Mouse (Mus musculus) C2C12 (cell line): Measurements from ENCODE around the gene Erbb4. TPM values are rescaled to one million over a fixed set of nuclear protein-coding genes. Genes with fewer than 3 reads are reported as not detected.

ENCODE experiments used
- H3K27me3 ChIP-seq: one replicate; pipeline ENCODE4 v1.6.1; 2011; ENCODE audit not compliant: control insufficient read depth, insufficient read depth, insufficient read length
- H3K36me3 ChIP-seq: one replicate; pipeline ENCODE4 v1.6.1; 2011; ENCODE audit not compliant: control insufficient read depth, insufficient read depth
- H3K4me3 ChIP-seq: one replicate; pipeline ENCODE4 v1.5.1; 2011; ENCODE audit warnings: mild to moderate bottlenecking, control low read depth; ENCODE audit not compliant: poor library complexity, insufficient read depth, severe bottlenecking
- H3K79me2 ChIP-seq: one replicate; pipeline ENCODE4 v1.6.1; 2011; ENCODE audit not compliant: control insufficient read depth, insufficient read depth
- H3K79me3 ChIP-seq: one replicate; pipeline ENCODE4 v1.6.1; 2011; ENCODE audit warnings: low read depth, control low read depth
- H3ac ChIP-seq: one replicate; pipeline ENCODE3; 2011; ENCODE audit warnings: low read depth; ENCODE audit not compliant: control insufficient read depth, insufficient read length
- CEBPB ChIP-seq: IDR thresholded peaks from one replicate; pipeline ENCODE4 v1.6.1; 2011; ENCODE audit warnings: low read depth, mild to moderate bottlenecking, control low read depth, moderate library complexity
- CTCF ChIP-seq: IDR thresholded peaks from one replicate; pipeline ENCODE4 v1.5.1; 2011; ENCODE audit not compliant: control insufficient read depth, insufficient read depth, insufficient read length
- FOSL1 ChIP-seq: IDR thresholded peaks from one replicate; pipeline ENCODE4 v1.8.0; 2011; ENCODE audit warnings: mild to moderate bottlenecking, low read length; ENCODE audit not compliant: poor library complexity, insufficient read depth, severe bottlenecking
- MAX ChIP-seq: IDR thresholded peaks from one replicate; pipeline ENCODE4 v1.6.1; 2011; ENCODE audit warnings: mild to moderate bottlenecking, control low read depth
- MYOD1 ChIP-seq: IDR thresholded peaks from one replicate; pipeline ENCODE4 v1.6.1; 2011; ENCODE audit warnings: low read depth; ENCODE audit not compliant: control insufficient read depth, insufficient read length
- MYOG ChIP-seq: IDR thresholded peaks from one replicate; pipeline ENCODE4 v1.6.1; 2011; ENCODE audit not compliant: control insufficient read depth, insufficient read length; ENCODE audit errors: extremely low read depth
- USF1 ChIP-seq: IDR thresholded peaks from one replicate; pipeline ENCODE4 v1.6.1; 2011; ENCODE audit warnings: low read depth, mild to moderate bottlenecking, control low read depth, moderate library complexity
- polyA plus RNA-seq: library from polyadenylated mRNA; unstranded; fragments of >200 nt; fragmentation: generic; extraction: Trizol; gene quantifications from one replicate; pipeline ENCODE4 v1.2.1, GENCODE M21; 2012; ENCODE audit warnings: missing spikeins

Gene Erbb4
- polyA plus RNA-seq, 1 experiment = not detected

GRCm38 (mm10) chr1:68424336-68424983 lies 683.4 kb downstream of the Erbb4 start:
- Histone ChIP-seq H3K79me2 (no peaks in the 10 kb centered on the region), H3K4me3 (no peak overlapping the region), H3K36me3 (no peaks in the 10 kb centered on the region), H3K79me3 (no peaks in the 10 kb centered on the region), H3ac (no peak overlapping the region), H3K27me3 (no peaks in the 10 kb centered on the region)
- TF ChIP-seq MYOG (no peak), CTCF (no peak), FOSL1 (no peak), MAX (no peak), USF1 (no peak), CEBPB (no peak), MYOD1 (no peak)

GRCm38 (mm10) chr1:68401204-68401603 lies 706.7 kb downstream of the Erbb4 start:
- Histone ChIP-seq H3K27me3 (no peaks in the 10 kb centered on the region), H3K4me3 (no peak overlapping the region), H3K79me3 (no peaks in the 10 kb centered on the region), H3K79me2 (no peaks in the 10 kb centered on the region), H3ac (no peak overlapping the region), H3K36me3 (no peaks in the 10 kb centered on the region)
- TF ChIP-seq USF1 (no peak), CTCF (no peak), MYOG (no peak)

GRCm38 (mm10) chr1:68371531-68371930 lies 736.3 kb downstream of the Erbb4 start:
- H3ac ChIP-seq = no peak overlapping the region
- H3K4me3 ChIP-seq = no peak overlapping the region
- no peaks in the 10 kb centered on the region for H3K27me3 ChIP-seq
- TF ChIP-seq USF1 (no peak), FOSL1 (no peak), MAX (no peak), MYOG (no peak), CTCF (no peak), MYOD1 (no peak), CEBPB (no peak)
- no peaks in the 10 kb centered on the region for H3K36me3 ChIP-seq
- H3K79me2 ChIP-seq = no peaks in the 10 kb centered on the region
- no peaks in the 10 kb centered on the region for H3K79me3 ChIP-seq

GRCm38 (mm10) chr1:68333714-68334113 lies 774.1 kb downstream of the Erbb4 start:
- no peak for TF ChIP-seq MAX
- no peaks in the 10 kb centered on the region for H3K79me3 ChIP-seq
- no peaks in the 10 kb centered on the region for H3K36me3 ChIP-seq
- no peak overlapping the region for H3ac ChIP-seq
- no peaks in the 10 kb centered on the region for H3K27me3 ChIP-seq
- no peaks in the 10 kb centered on the region for H3K79me2 ChIP-seq
- H3K4me3 ChIP-seq = no peak overlapping the region

GRCm38 (mm10) chr1:68305813-68306212 lies 802.0 kb downstream of the Erbb4 start:
- TF ChIP-seq USF1 (no peak), CEBPB (no peak), MYOG (no peak), FOSL1 (no peak), MYOD1 (no peak), CTCF (no peak), MAX (no peak)
- H3K79me3 ChIP-seq = no peaks in the 10 kb centered on the region
- H3ac ChIP-seq = no peak overlapping the region
- H3K79me2 ChIP-seq = no peaks in the 10 kb centered on the region
- no peaks in the 10 kb centered on the region for H3K36me3 ChIP-seq
- no peaks in the 10 kb centered on the region for H3K27me3 ChIP-seq
- H3K4me3 ChIP-seq = no peak overlapping the region

- no peaks in the 10 kb centered on the region for H3K27me3 ChIP-seq
- TF ChIP-seq MAX (no peak), CEBPB (no peak), FOSL1 (no peak), MYOG (no peak), MYOD1 (no peak), USF1 (no peak), CTCF (no peak)
- no peaks in the 10 kb centered on the region for H3K36me3 ChIP-seq
- H3ac ChIP-seq = no peak overlapping the region
- no peak overlapping the region for H3K4me3 ChIP-seq
- H3K79me2 ChIP-seq = no peaks in the 10 kb centered on the region
- no peaks in the 10 kb centered on the region for H3K79me3 ChIP-seq
These were observed 823.4 kb downstream of the Erbb4 start for GRCm38 (mm10) chr1:68284443-68284842.
